Mouse (Mus musculus): Measurements from ENCODE around the gene Cfap157. TPM values are rescaled to one million over a fixed set of nuclear protein-coding genes. Genes with fewer than 3 reads are reported as not detected.

The Cfap157 gene
- polyA plus RNA-seq, 1 experiment from 2014 or later, result 0.24 TPM

DNA sequence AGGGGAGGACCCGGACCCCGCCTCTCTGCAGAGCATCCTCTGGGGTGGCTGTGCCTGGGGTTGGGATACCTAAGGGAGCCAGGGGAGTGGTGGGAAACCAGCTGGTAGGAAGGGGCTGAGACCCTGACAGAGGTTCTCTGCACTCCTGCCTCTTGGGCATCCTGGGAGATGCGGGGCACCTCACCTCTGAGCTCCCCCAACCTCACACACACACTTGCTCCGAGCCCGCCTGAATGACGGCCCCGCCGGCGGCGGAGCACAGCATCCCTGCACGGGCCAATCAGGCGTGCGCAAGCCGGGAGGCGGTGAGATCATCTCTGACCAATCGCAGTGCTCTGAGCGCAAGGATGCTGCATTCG is 42.1 kb downstream of the Cfap157 start:
- 69% methylated on average over 18 of the region's 18 CpGs for WGBS (ENCODE audit: insufficient replicate concordance)
- 0 out of 2 replicates have a peak overlapping the region, but pooled peaks have one; percentile 61 for H3K4me2 ChIP-seq
- ATAC-seq (ENCODE audit: low read depth) (no peak), DNase-seq (no peak)
- H3K4me1 ChIP-seq (replicated peaks), result peaks cover 10% of the 10 kb centered on the region
- H3K36me3 ChIP-seq, result no peaks in the 10 kb centered on the region
- H3K9me3 ChIP-seq (replicated peaks), result no peaks in the 10 kb centered on the region
- H3K27me3 ChIP-seq, result peaks cover 28% of the 10 kb centered on the region
- no peak overlapping the region for H3K9ac ChIP-seq
- no peak overlapping the region for H3K4me3 ChIP-seq (replicated peaks)
- no peak overlapping the region for H3K27ac ChIP-seq

DNA sequence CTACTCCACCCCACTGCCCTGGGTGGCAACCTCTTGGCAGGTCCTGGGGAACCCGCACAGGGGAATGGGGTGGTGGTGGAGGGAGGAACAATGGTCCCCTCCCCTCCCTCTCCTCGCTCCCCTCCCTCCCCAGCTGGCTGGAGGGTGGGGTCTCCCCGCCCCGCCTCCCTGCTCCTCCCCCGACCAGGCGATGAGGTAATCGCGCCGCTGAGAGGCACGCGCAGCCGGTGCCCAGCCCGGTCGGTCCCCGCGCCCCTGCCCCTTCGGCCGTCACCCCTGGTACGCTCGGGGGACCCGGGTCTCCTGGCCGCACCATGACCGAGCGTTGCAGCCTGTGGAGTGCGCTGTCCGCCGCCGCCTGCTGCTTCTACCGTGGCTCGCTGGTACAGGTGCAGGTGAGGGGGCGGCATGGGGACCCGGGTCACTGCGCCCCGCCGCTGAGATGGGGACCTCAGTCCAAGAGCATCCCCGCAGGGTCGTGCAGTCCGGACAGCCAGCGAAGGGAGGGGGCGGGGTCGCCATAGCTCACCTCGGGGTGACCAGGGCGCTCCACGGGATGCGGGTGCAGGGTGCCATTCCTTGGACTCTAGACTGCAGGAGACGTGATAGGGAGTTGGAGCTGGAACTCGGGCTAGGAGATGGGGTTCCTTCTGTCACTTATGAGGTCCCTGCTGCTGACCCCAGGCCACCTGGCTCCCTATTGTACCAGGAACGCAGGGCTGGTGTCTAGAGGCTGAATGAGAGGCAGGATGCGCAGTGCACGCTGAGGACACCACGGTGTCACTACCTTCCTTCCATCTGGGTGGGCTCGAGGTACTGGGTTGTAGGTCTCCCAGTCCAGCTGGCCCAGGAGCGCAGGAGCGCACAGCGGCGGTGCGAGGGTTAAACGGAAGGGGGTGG is 42.7 kb downstream of the Cfap157 start:
- Histone ChIP-seq H3K4me2 (peak overlapping the region; percentile 61), H3K4me1 (replicated peaks) (peaks cover 13% of the 10 kb centered on the region), H3K36me3 (no peaks in the 10 kb centered on the region), H3K27ac (no peak overlapping the region), H3K4me3 (replicated peaks) (peak overlapping the region; percentile 40), H3K9ac (no peak overlapping the region), H3K27me3 (peaks cover 28% of the 10 kb centered on the region), H3K9me3 (replicated peaks) (no peaks in the 10 kb centered on the region)
- DNase-seq (no peak), ATAC-seq (ENCODE audit: low read depth) (0 out of 2 replicates have a peak, but pooled peaks have one; percentile 32)
- 33% methylated on average over 56 of the region's 58 CpGs for WGBS (ENCODE audit: insufficient replicate concordance)

DNA sequence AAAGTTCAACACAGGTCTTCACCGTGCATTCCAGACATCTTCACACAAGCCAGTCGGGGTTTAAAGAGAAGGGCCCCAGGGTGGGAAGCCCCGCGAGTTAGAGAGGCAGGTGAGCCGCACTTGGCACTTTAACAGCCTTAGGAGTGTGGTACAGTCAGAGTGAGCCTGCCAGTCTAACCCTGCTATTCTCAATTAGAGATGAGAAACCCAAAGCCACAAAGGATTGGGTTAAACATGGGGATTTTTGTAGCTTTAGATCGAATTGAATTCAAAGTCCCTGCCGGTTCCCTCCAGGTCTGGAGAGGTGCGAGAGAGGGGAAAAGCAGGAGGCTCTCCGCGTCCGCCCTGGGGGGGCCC is 43.3 kb downstream of the Cfap157 start, which contains the start of gene 6330409D20Rik:
Gene 6330409D20Rik (minus strand): TSS at position 101 of the 357 bp plus-strand sequence.
- WGBS (ENCODE audit: insufficient replicate concordance), result 28% methylated on average over 11 of the region's 11 CpGs
- Histone ChIP-seq H3K36me3 (no peaks in the 10 kb centered on the region), H3K27me3 (peaks cover 28% of the 10 kb centered on the region), H3K4me1 (replicated peaks) (peaks cover 17% of the 10 kb centered on the region), H3K27ac (no peak within 1 kb of the TSS), H3K9ac (no peak within 1 kb of the TSS), H3K9me3 (replicated peaks) (no peaks in the 10 kb centered on the region), H3K4me3 (replicated peaks) (peak within 1 kb of the TSS; percentile 40), H3K4me2 (peak within 1 kb of the TSS; percentile 61)
- no peak for DNase-seq
- ATAC-seq (ENCODE audit: low read depth), result no peak

DNA sequence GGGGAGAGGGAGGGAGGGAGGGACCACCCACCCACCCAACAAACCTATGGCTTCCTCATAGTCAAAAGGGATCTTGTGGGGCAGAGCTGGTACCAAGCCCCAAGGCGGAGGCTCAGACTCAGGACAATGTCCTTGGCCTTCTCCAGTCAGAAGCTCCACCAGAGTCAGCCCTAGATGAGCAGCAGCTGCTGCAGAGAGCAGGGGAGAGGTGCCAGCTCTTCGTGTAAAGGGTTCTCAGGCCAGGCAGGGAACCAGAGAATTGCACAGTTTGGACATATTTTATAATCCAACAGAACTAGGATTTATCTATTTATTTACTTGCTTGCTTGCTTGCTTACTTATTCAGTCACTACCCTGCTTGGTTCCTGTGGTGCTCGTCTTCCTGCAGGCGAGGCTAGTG is 44.9 kb downstream of the Cfap157 start:
- Histone ChIP-seq H3K27ac (no peak overlapping the region), H3K4me1 (replicated peaks) (peaks cover 30% of the 10 kb centered on the region), H3K9me3 (replicated peaks) (no peaks in the 10 kb centered on the region), H3K9ac (no peak overlapping the region), H3K27me3 (peaks cover 28% of the 10 kb centered on the region), H3K4me3 (replicated peaks) (no peak overlapping the region), H3K36me3 (no peaks in the 10 kb centered on the region), H3K4me2 (no peak overlapping the region)
- DNase-seq, result no peak
- 64% methylated on average over 4 of the region's 4 CpGs for WGBS (ENCODE audit: insufficient replicate concordance)
- ATAC-seq (ENCODE audit: low read depth), result no peak

DNA sequence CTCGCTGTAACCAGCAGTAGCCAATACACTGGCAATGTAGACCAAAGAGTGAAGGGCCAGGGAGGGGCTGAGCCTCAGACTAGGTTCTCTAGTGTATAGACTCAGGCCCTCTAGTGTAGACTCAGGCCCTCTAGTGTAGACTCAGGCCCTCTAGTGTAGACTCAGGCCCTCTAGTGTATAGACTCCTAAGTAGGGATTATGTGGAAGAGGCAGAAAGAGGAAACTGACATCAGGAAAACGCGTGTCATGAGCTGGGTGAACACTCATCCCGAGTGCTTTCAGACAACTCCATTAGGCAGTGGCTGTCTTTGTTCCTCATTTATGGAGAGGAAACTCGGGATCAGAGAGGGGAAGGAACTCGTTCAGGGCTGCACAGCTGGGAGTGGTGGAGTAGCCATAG is 47.2 kb downstream of the Cfap157 start:
- DNase-seq, result no peak
- peaks cover 35% of the 10 kb centered on the region for H3K4me1 ChIP-seq (replicated peaks)
- no peaks in the 10 kb centered on the region for H3K9me3 ChIP-seq (replicated peaks)
- H3K36me3 ChIP-seq, result no peaks in the 10 kb centered on the region
- no peak overlapping the region for H3K4me3 ChIP-seq (replicated peaks)
- H3K4me2 ChIP-seq, result no peak overlapping the region
- no peak for ATAC-seq (ENCODE audit: low read depth)
- H3K9ac ChIP-seq, result no peak overlapping the region
- H3K27ac ChIP-seq, result no peak overlapping the region
- peaks cover 21% of the 10 kb centered on the region for H3K27me3 ChIP-seq
- 36% methylated on average over 6 of the region's 6 CpGs for WGBS (ENCODE audit: insufficient replicate concordance)

DNA sequence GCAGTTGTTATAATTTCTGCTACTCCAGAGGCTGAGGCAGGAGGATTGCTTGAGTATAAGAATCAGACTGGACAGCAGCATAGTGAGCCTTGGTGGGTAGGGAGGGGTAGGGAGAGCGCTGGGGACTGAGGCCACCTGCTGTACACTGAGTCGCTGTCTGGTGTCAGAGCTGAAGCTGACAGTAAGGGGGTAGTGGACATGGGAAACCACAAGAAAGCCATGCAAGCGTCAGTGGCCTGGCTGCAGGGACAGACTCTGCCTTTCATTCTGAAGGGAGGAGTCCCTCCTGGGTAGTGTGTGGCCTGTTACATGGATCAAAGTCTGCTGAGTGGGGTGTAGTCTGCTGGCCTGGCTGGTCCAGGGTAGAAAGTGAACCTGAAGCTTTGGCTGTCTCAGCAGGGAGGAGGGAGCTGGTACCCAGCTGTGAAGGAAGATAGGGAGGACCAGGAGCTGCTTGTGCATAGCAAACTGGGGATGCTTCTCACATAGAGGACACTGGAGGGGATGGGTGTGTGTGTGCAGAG is 47.9 kb downstream of the Cfap157 start:
- Histone ChIP-seq H3K4me2 (no peak overlapping the region), H3K9ac (no peak overlapping the region), H3K4me3 (replicated peaks) (no peak overlapping the region), H3K36me3 (no peaks in the 10 kb centered on the region), H3K9me3 (replicated peaks) (no peaks in the 10 kb centered on the region), H3K27me3 (peaks cover 15% of the 10 kb centered on the region), H3K27ac (no peak overlapping the region), H3K4me1 (replicated peaks) (peaks cover 29% of the 10 kb centered on the region)
- WGBS (ENCODE audit: insufficient replicate concordance), result 37% methylated on average over 3 of the region's 3 CpGs
- no peak for ATAC-seq (ENCODE audit: low read depth)
- DNase-seq, result no peak

DNA sequence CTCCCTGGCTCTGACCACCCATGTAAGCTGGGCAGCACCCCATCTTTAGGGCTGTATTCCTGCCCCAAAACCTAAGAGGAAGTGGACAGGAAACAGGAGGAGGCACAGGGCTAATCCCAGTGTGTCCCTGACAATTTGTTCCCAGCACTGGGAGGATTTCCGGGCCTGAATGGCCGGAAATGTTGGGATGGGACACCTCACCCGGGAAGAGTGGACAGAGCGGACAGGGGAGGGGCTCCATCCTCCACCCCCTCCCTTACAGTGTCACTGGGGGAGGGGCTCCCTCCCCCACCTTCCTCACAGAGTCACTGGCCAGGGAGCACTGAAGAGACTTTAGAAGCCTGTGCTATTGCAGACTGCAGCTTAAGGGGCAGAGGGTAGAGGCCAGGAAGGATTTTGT is 49.3 kb downstream of the Cfap157 start:
- H3K4me2 ChIP-seq, result no peak overlapping the region
- WGBS (ENCODE audit: insufficient replicate concordance), result 27% methylated on average over 4 of the region's 4 CpGs
- ATAC-seq (ENCODE audit: low read depth) (peak; percentile 46; the same call in 1 of the 2 replicates), DNase-seq (no peak)
- peaks cover 26% of the 10 kb centered on the region for H3K4me1 ChIP-seq (replicated peaks)
- H3K36me3 ChIP-seq, result no peaks in the 10 kb centered on the region
- no peaks in the 10 kb centered on the region for H3K9me3 ChIP-seq (replicated peaks)
- no peak overlapping the region for H3K9ac ChIP-seq
- H3K27ac ChIP-seq, result peak overlapping the region; percentile 34; the same call in 1 of the 2 replicates
- H3K4me3 ChIP-seq (replicated peaks), result no peak overlapping the region
- H3K27me3 ChIP-seq, result 0 out of 2 replicates have a peak, but pooled peaks cover 3% of the 10 kb centered on the region

DNA sequence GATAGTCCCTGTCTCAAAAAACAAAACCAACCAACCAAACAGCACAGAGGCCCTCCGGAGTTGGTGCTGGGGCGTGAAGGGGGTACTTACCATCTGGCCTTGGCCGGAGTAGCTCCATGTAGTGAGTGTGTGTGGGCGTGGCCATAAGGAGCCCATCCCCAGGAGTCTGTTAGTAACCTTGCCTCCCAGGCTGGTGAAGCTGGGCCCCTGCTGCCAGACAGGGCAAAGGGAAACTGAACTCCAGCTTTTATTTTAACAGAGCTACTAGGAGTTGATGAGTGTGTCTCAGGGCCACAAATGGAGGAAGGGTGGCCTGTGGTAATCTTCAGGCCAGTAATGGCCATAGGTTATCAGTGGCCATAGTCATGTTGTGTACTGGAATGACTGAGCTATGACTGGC is 49.7 kb downstream of the Cfap157 start:
- 41% methylated on average over 4 of the region's 4 CpGs for WGBS (ENCODE audit: insufficient replicate concordance)
- Histone ChIP-seq H3K4me1 (replicated peaks) (peaks cover 26% of the 10 kb centered on the region), H3K4me3 (replicated peaks) (no peak overlapping the region), H3K27me3 (no peaks in the 10 kb centered on the region), H3K9me3 (replicated peaks) (no peaks in the 10 kb centered on the region), H3K9ac (no peak overlapping the region), H3K36me3 (no peaks in the 10 kb centered on the region), H3K4me2 (no peak overlapping the region), H3K27ac (peak overlapping the region; percentile 34)
- ATAC-seq (ENCODE audit: low read depth), result peak; percentile 39; the same call in 1 of the 2 replicates
- no peak for DNase-seq

DNA sequence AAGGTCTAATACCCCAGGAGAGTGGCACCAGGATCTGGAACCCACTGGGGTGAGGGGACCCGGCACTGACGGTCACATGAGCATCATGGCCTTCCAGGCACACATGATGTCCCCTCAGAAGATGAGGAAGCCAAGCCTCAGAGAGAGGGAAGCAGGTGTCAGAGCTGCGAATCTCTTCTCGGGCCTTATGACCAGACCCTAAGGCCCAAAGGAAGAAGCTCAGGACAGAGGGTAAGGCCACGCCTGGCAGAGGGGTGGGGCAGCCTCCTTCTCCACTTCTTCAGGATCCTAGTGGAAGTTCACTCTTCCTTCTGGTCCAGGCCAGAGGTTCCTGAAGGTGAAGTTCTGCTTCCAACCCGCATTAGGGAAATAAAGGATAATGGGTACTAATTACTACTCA is 51.5 kb downstream of the Cfap157 start:
- no peak overlapping the region for H3K4me3 ChIP-seq (replicated peaks)
- H3K9ac ChIP-seq, result no peak overlapping the region
- DNase-seq, result no peak
- 59% methylated on average over 6 of the region's 6 CpGs for WGBS (ENCODE audit: insufficient replicate concordance)
- H3K9me3 ChIP-seq (replicated peaks), result no peaks in the 10 kb centered on the region
- H3K36me3 ChIP-seq, result no peaks in the 10 kb centered on the region
- H3K4me2 ChIP-seq, result no peak overlapping the region
- H3K27me3 ChIP-seq, result no peaks in the 10 kb centered on the region
- H3K4me1 ChIP-seq (replicated peaks), result peaks cover 31% of the 10 kb centered on the region
- ATAC-seq (ENCODE audit: low read depth), result no peak
- no peak overlapping the region for H3K27ac ChIP-seq

DNA sequence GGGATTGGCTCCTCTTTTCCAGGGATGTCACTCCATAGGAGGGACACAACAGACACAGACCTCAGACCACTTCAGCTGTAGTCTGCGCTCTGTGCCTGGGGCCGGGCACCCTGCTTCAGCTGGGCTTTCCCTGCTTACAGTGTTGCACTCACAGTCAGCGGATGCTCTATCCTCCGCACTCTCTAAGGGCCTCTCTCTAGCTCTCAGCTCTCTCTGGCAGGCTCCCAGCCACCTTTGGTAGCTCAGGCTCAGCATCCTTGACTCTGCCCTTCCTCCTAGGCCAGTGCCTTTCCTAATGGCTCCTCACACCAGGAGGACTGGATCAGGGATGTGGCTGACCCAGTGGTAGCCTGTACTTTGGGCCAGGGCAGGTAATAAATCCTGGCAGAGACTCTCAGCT is 52.3 kb downstream of the Cfap157 start:
- Histone ChIP-seq H3K27me3 (no peaks in the 10 kb centered on the region), H3K36me3 (no peaks in the 10 kb centered on the region), H3K4me1 (replicated peaks) (peaks cover 39% of the 10 kb centered on the region), H3K9ac (no peak overlapping the region), H3K4me3 (replicated peaks) (no peak overlapping the region), H3K4me2 (no peak overlapping the region), H3K27ac (no peak overlapping the region), H3K9me3 (replicated peaks) (no peaks in the 10 kb centered on the region)
- ATAC-seq (ENCODE audit: low read depth), result no peak
- no peak for DNase-seq
- 71% methylated on average over 4 of the region's 4 CpGs for WGBS (ENCODE audit: insufficient replicate concordance)

DNA sequence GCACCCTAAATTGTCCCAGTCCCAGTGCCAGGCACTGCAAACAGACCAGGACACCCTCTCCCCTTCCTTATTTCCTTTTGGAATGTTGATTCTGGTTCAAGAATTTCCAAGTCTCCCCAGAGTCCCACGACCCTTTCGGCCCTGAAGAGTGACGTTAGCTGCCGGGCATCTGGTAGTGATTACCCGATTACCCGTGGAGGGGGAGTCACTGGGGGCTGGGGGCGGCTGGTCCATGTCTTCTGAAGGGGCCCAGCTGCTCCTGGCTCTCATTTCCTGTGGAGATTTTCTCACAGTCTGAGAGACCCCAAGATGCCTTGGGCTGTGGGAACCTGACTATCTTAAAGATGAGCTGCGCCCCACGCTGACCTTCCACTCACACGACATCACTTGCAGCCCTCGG is 53.4 kb downstream of the Cfap157 start:
- H3K9me3 ChIP-seq (replicated peaks), result no peaks in the 10 kb centered on the region
- H3K4me3 ChIP-seq (replicated peaks), result no peak overlapping the region
- H3K4me2 ChIP-seq, result no peak overlapping the region
- no peak overlapping the region for H3K9ac ChIP-seq
- peaks cover 32% of the 10 kb centered on the region for H3K4me1 ChIP-seq (replicated peaks)
- peak overlapping the region; percentile 65 for H3K27ac ChIP-seq
- no peak for DNase-seq
- no peak for ATAC-seq (ENCODE audit: low read depth)
- no peaks in the 10 kb centered on the region for H3K27me3 ChIP-seq
- 55% methylated on average over 11 of the region's 11 CpGs for WGBS (ENCODE audit: insufficient replicate concordance)
- H3K36me3 ChIP-seq, result no peaks in the 10 kb centered on the region

Data from liver, embryonic 13.5 days (tissue).